Mouse (Mus musculus) megakaryocyte, embryonic 14.5 days (primary cell): ENCODE results near the gene Gsk3a. TPM values are rescaled to one million over a fixed set of nuclear protein-coding genes. Genes with fewer than 3 reads are reported as not detected.

Source experiments
- H3K27me3 ChIP-seq: replicated peaks from 2 replicates; pipeline ENCODE3; 2012; ENCODE audit warnings: inconsistent platforms
- H3K36me3 ChIP-seq: replicated peaks from 2 replicates; pipeline ENCODE3; 2012; ENCODE audit warnings: low read length, inconsistent platforms, mixed read lengths
- H3K4me1 ChIP-seq: 2 replicates; pipeline ENCODE4 v1.6.1; 2012; ENCODE audit warnings: inconsistent platforms
- H3K4me3 ChIP-seq: replicated peaks from 2 replicates; pipeline ENCODE3; 2012; ENCODE audit warnings: moderate library complexity, mild to moderate bottlenecking, inconsistent platforms
- H3K9me3 ChIP-seq: 2 replicates; pipeline ENCODE4 v1.6.1; 2012; ENCODE audit warnings: inconsistent platforms
- FLI1 ChIP-seq: IDR thresholded peaks from 2 replicates; pipeline ENCODE4 v1.6.1; 2012; ENCODE audit warnings: low read length, inconsistent platforms, mixed read lengths
- GATA1 ChIP-seq: IDR thresholded peaks from 3 replicates; pipeline ENCODE4 v1.6.1; 2012; ENCODE audit warnings: mixed read lengths, low read length, inconsistent platforms, borderline replicate concordance
- polyA plus RNA-seq: library from polyadenylated mRNA; stranded (reverse); fragments of >175 nt; gene quantifications from 2 replicates; pipeline ENCODE4 v1.2.3, GENCODE M21; 2012; ENCODE audit warnings: low replicate concordance; ENCODE audit not compliant: insufficient read depth

The Gsk3a gene
- polyA plus RNA-seq, 1 experiment: 120 TPM

- H3K4me1 ChIP-seq: peaks cover 34% of the 10 kb centered on the region
These were observed 49.7 kb downstream of the Gsk3a start for GRCm38 (mm10) chr7:25187662-25188650.

GRCm38 (mm10) chr7:25184091-25184490 lies 53.6 kb downstream of the Gsk3a start:
- H3K36me3 ChIP-seq: no peaks in the 10 kb centered on the region
- no peaks in the 10 kb centered on the region for H3K9me3 ChIP-seq
- peak overlapping the region; percentile 4 for H3K4me3 ChIP-seq
- TF ChIP-seq GATA1 (no peak), FLI1 (no peak)
- peaks cover 62% of the 10 kb centered on the region for H3K4me1 ChIP-seq
- peaks cover 15% of the 10 kb centered on the region for H3K27me3 ChIP-seq

More at GRCm38 (mm10) chr7:25187662-25188650, 49.7 kb downstream of the Gsk3a start:
- Histone ChIP-seq H3K9me3 (no peaks in the 10 kb centered on the region), H3K27me3 (peaks cover 3% of the 10 kb centered on the region), H3K4me3 (no peak overlapping the region), H3K36me3 (no peaks in the 10 kb centered on the region)
- TF ChIP-seq FLI1: no peak
- TF ChIP-seq GATA1: no peak

GRCm38 (mm10) chr7:25181814-25182213 lies 55.8 kb downstream of the Gsk3a start:
- peak overlapping the region; percentile 93 for H3K4me3 ChIP-seq
- H3K9me3 ChIP-seq: no peaks in the 10 kb centered on the region
- peaks cover 31% of the 10 kb centered on the region for H3K27me3 ChIP-seq
- peaks cover 71% of the 10 kb centered on the region for H3K4me1 ChIP-seq
- TF ChIP-seq GATA1: no peak
- TF ChIP-seq FLI1: no peak
- H3K36me3 ChIP-seq: peaks cover 1% of the 10 kb centered on the region

- Histone ChIP-seq H3K4me1 (peaks cover 76% of the 10 kb centered on the region), H3K4me3 (peak overlapping the region; percentile 93), H3K9me3 (no peaks in the 10 kb centered on the region), H3K36me3 (peaks cover 6% of the 10 kb centered on the region), H3K27me3 (peaks cover 35% of the 10 kb centered on the region)
- TF ChIP-seq FLI1 (no peak), GATA1 (no peak)
These were observed 56.3 kb downstream of the Gsk3a start for GRCm38 (mm10) chr7:25181331-25181790.

GRCm38 (mm10) chr7:25180512-25180911 lies 57.1 kb downstream of the Gsk3a start:
- peaks cover 84% of the 10 kb centered on the region for H3K4me1 ChIP-seq
- peaks cover 42% of the 10 kb centered on the region for H3K27me3 ChIP-seq
- H3K4me3 ChIP-seq: peak overlapping the region; percentile 93
- peaks cover 10% of the 10 kb centered on the region for H3K36me3 ChIP-seq
- TF ChIP-seq GATA1 (no peak), FLI1 (no peak)
- H3K9me3 ChIP-seq: no peaks in the 10 kb centered on the region

- H3K4me3 ChIP-seq: peak within 1 kb of the TSS; percentile 93
- H3K9me3 ChIP-seq: no peaks in the 10 kb centered on the region
- TF ChIP-seq GATA1: no peak
- no peak for TF ChIP-seq FLI1
- H3K36me3 ChIP-seq: peaks cover 18% of the 10 kb centered on the region
- H3K27me3 ChIP-seq: peaks cover 45% of the 10 kb centered on the region
- peaks cover 88% of the 10 kb centered on the region for H3K4me1 ChIP-seq
These were observed 58.0 kb downstream of the Gsk3a start, which contains the start of gene Pou2f2 for GRCm38 (mm10) chr7:25179606-25180161. Gene Pou2f2, minus strand, starts transcription at chr7:25179726.

GRCm38 (mm10) chr7:25178787-25179605 lies 58.7 kb downstream of the Gsk3a start:
- H3K9me3 ChIP-seq: no peaks in the 10 kb centered on the region
- no peak for TF ChIP-seq GATA1
- peak overlapping the region; percentile 93 for H3K4me3 ChIP-seq
- H3K36me3 ChIP-seq: peaks cover 21% of the 10 kb centered on the region
- H3K4me1 ChIP-seq: peaks cover 88% of the 10 kb centered on the region
- peaks cover 45% of the 10 kb centered on the region for H3K27me3 ChIP-seq

GRCm38 (mm10) chr7:25178317-25178716 lies 59.3 kb downstream of the Gsk3a start:
- Histone ChIP-seq H3K36me3 (peaks cover 22% of the 10 kb centered on the region), H3K9me3 (no peaks in the 10 kb centered on the region), H3K4me3 (peak overlapping the region; percentile 93), H3K4me1 (peaks cover 88% of the 10 kb centered on the region), H3K27me3 (peaks cover 45% of the 10 kb centered on the region)
- TF ChIP-seq GATA1: no peak
- no peak for TF ChIP-seq FLI1

Other genes starting within 250 kb of the Gsk3a start
- 7.5 and 25.7 TPM in 2 replicates for gene Atp1a3, start 231.9 kb downstream of the Gsk3a start, polyA plus RNA-seq
- gene Grik5, start 165.5 kb downstream of the Gsk3a start, polyA plus RNA-seq: 6.5 and 20.1 TPM in 2 replicates
- 21.6 and 42.6 TPM in 2 replicates for gene Zfp574, start 165.3 kb downstream of the Gsk3a start, polyA plus RNA-seq
- gene Pou2f2, start 58.1 kb downstream of the Gsk3a start, polyA plus RNA-seq: 141 and 174 TPM in 2 replicates
- 16.7 and 34.3 TPM in 2 replicates for gene Dedd2, start 17.2 kb downstream of the Gsk3a start, polyA plus RNA-seq
- gene Zfp526, start 16.4 kb downstream of the Gsk3a start, polyA plus RNA-seq: 4.8 and 8.9 TPM in 2 replicates
- 44.8 and 66.8 TPM in 2 replicates for gene Erf, start 12.9 kb upstream of the Gsk3a start, polyA plus RNA-seq
- 290 and 655 TPM in 2 replicates for gene Cic, start 29.9 kb upstream of the Gsk3a start, polyA plus RNA-seq
- gene Pafah1b3, start 60.1 kb upstream of the Gsk3a start, polyA plus RNA-seq: 19.1 TPM in 1 of 2 replicates, not detected in the other
- 0.17 TPM in 1 of 2 replicates, not detected in the other for gene Prr19, start 63.6 kb upstream of the Gsk3a start, polyA plus RNA-seq
- 0.16 TPM in 1 of 2 replicates, not detected in the other for gene Tmem145, start 68.3 kb upstream of the Gsk3a start, polyA plus RNA-seq
- gene Megf8, start 79.3 kb upstream of the Gsk3a start, polyA plus RNA-seq: 9.7 and 10.3 TPM in 2 replicates
- gene Cnfn, start 131.9 kb upstream of the Gsk3a start, polyA plus RNA-seq: not detected in 2 replicates
- gene Lipe, start 160.9 kb upstream of the Gsk3a start, polyA plus RNA-seq: 5.0 and 9.1 TPM in 2 replicates
- gene Cxcl17, start 175.0 kb upstream of the Gsk3a start, polyA plus RNA-seq: not detected in 2 replicates
- gene Ceacam1, start 239.8 kb upstream of the Gsk3a start, polyA plus RNA-seq: 1.4 TPM in 1 of 2 replicates, not detected in the other